Mouse (Mus musculus): ENCODE data around the gene Rgl1. TPM values are rescaled to one million over a fixed set of nuclear protein-coding genes. Genes with fewer than 3 reads are reported as not detected.

Rgl1 gene
- polyA plus RNA-seq, 1 experiment from 2014 or later: 42.8 TPM

DNA sequence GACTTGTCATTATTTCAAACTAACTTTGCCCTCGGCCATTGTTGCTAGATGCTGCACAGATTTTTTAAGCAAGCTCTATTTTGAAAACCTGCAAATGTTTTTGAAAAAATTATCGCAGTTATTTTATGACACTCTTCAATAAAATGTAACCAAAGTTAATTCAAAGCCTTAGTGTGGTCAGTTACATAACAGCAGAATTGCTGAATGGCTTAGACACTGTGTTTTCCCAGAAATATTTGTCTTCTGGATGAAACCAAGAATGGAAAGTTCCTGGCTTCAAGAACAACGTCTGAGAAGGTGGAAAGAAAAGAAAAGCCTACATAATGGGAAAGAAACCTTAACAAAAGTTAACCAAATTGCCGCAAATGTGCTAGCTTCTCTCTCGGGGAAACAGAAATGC, 131.5 kb downstream of the Rgl1 start:
- peaks cover 16% of the 10 kb centered on the region for H3K4me1 ChIP-seq
- H3K27ac ChIP-seq: peak overlapping the region; percentile 51; the same call in 1 of the 2 replicates
- H3K36me3 ChIP-seq: no peaks in the 10 kb centered on the region
- H3K27me3 ChIP-seq: no peaks in the 10 kb centered on the region
- H3K4me2 ChIP-seq: no peak overlapping the region
- WGBS: 56% methylated on average over 5 of the region's 5 CpGs
- H3K4me3 ChIP-seq: no peak overlapping the region
- ATAC-seq (ENCODE audit: insufficient number of reproducible peaks, low FRiP score, low TSS enrichment, low read depth): no peak
- H3K9me3 ChIP-seq: no peaks in the 10 kb centered on the region
- no peak overlapping the region for H3K9ac ChIP-seq

DNA sequence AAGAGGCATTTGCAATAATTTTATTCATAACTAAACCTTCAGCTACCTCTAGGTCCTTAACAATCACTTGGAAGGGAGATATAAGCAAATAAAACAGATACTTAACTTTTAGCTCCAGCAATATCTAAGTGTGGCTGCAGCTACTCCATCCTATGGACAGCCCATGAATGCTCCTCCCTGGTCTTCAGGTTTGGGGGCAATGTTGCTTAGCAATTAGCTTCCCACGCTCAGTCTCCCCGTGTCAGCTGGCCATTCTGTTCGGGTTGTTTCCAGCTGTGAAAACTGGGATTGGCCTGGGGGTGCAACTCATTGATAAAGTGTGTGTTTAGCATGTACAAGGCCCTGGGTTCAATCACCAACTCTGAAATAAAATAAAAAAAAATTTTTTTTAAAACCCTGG, 136.4 kb downstream of the Rgl1 start:
- Histone ChIP-seq H3K9me3 (no peaks in the 10 kb centered on the region), H3K4me3 (no peak overlapping the region)

DNA sequence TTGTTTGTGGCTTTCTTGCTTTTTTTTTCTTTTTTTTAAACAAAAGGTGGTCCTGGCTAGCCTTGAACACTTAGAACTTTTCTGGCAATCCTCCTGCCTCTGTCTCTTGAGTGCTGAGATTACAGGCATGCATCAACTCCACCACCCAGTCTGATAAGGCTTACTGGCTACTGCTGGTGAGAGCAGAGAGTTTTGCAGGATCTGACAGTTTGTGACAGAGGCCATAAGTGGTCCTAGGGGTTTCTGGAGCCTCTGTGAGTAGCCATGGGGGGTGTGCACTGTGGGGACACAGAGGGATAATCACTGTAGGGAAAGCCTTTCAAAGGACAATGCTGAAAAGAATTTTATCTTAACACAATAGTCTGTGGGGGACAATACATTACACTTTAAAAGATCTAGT, 140.5 kb downstream of the Rgl1 start:
- ATAC-seq (ENCODE audit: insufficient number of reproducible peaks, low FRiP score, low TSS enrichment, low read depth): no peak
- Histone ChIP-seq H3K4me3 (peak overlapping the region; percentile 67; the same call in 1 of the 2 replicates), H3K9me3 (no peaks in the 10 kb centered on the region), H3K27me3 (no peaks in the 10 kb centered on the region), H3K9ac (no peak overlapping the region), H3K4me1 (peaks cover 23% of the 10 kb centered on the region), H3K27ac (peak overlapping the region; percentile 86; the same call in 1 of the 2 replicates), H3K4me2 (peak overlapping the region; percentile 72), H3K36me3 (no peaks in the 10 kb centered on the region)

More for the DNA sequence above, 136.4 kb downstream of the Rgl1 start:
- WGBS: 62% methylated on average over 3 of the region's 3 CpGs
- no peak overlapping the region for H3K9ac ChIP-seq
- H3K36me3 ChIP-seq: no peaks in the 10 kb centered on the region
- no peaks in the 10 kb centered on the region for H3K27me3 ChIP-seq
- 0 out of 2 replicates have a peak, but pooled peaks cover 5% of the 10 kb centered on the region for H3K4me1 ChIP-seq
- no peak overlapping the region for H3K27ac ChIP-seq
- ATAC-seq (ENCODE audit: insufficient number of reproducible peaks, low FRiP score, low TSS enrichment, low read depth): no peak
- H3K4me2 ChIP-seq: no peak overlapping the region

DNA sequence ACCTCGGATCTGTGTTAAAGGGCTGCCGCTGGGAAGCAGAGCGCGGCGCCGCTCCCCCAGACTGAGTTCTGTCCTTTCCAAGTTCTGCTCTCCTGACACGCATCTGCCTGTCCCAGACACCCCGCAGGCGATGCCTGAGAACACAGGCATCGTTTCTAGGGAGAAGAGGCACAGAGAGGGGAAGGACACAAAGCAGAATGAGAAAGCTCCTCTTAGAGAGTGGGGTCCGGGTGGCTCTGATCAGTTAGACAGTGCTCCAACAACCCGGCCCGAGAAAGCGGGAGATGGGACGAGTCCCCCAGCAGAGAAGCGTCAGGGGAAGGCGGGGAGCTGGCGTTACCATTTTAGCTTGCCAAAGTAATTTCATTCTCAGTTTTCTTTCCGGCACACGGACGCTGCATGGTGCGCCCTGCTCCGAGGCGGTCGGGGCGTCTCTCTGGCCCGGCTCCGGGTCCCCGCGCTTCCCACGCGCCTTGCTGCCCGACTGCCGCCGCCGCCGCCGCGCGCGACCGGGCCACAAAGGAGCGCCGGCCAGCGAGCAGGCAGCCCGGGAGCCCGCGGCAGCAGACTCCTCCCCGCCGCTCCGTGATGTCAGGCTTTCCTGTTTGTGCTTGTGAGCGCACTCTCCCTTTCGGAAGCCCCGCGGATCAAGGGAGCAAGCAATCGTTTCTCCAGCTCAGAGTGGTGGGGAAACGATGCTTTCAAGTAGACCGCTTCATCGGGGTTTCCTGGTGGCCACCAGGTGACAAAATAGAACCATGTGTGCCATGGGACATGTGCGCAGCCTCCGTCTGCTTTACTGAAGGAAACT, 141.3 kb downstream of the Rgl1 start:
- no peaks in the 10 kb centered on the region for H3K9me3 ChIP-seq
- peak overlapping the region; percentile 86 for H3K27ac ChIP-seq
- no peaks in the 10 kb centered on the region for H3K36me3 ChIP-seq
- peak overlapping the region; percentile 70 for H3K9ac ChIP-seq
- peak overlapping the region; percentile 67 for H3K4me3 ChIP-seq
- ATAC-seq (ENCODE audit: insufficient number of reproducible peaks, low FRiP score, low TSS enrichment, low read depth): peak; percentile 63
- peak overlapping the region; percentile 72 for H3K4me2 ChIP-seq
- under 1% methylated on average over 56 of the region's 61 CpGs for WGBS
- H3K27me3 ChIP-seq: no peaks in the 10 kb centered on the region
- peaks cover 23% of the 10 kb centered on the region for H3K4me1 ChIP-seq

DNA sequence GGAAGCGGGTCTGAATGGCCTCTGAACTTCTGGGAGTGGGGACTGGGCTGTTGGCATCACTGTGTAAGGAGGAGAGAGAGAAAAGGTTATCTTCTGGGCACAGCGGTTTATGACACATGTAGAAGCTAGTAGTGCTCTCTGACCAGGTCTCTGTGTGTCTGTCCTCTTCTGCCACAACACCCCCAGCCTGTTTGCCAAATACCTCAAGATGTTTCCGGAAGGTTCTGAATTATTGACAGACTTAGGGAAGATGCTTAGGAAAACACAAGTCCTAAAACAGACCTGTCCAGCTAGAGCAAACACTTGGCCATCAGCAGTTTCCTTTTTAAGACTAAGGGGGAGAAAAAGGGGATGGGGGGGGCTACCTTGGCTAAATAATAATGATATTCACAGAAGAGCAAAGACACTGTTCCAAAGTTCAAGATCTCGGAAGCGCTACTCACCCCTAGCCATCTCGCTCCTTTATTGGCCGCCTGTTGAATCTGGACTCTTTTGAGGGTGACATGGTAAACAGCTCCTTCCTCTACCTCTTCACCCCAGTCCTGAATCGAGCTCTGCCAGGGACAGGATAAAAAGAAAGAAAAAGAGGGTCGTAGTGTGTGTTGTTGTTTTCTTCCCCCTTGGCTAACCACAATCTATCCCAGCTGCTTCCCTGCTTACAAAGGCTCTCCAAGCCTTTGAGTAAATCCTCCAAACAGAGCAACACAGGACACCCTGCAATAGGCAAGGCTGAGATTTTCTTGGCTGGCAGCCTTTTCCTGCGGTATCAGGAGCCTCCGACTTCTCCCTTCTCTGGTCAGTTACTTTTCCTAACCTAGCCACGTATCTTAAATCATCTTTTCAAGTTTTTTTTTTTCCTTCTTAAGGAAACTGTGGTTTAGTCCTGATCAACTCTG, 142.5 kb downstream of the Rgl1 start:
- Histone ChIP-seq H3K4me1 (peaks cover 23% of the 10 kb centered on the region), H3K9ac (peak overlapping the region; percentile 70; the same call in 1 of the 2 replicates), H3K27ac (peak overlapping the region; percentile 60), H3K27me3 (no peaks in the 10 kb centered on the region), H3K4me2 (peak overlapping the region; percentile 72), H3K4me3 (peak overlapping the region; percentile 67), H3K36me3 (0 out of 2 replicates have a peak, but pooled peaks cover 3% of the 10 kb centered on the region), H3K9me3 (no peaks in the 10 kb centered on the region)
- WGBS: 31% methylated on average over 12 of the region's 12 CpGs
- no peak for ATAC-seq (ENCODE audit: insufficient number of reproducible peaks, low FRiP score, low TSS enrichment, low read depth)

DNA sequence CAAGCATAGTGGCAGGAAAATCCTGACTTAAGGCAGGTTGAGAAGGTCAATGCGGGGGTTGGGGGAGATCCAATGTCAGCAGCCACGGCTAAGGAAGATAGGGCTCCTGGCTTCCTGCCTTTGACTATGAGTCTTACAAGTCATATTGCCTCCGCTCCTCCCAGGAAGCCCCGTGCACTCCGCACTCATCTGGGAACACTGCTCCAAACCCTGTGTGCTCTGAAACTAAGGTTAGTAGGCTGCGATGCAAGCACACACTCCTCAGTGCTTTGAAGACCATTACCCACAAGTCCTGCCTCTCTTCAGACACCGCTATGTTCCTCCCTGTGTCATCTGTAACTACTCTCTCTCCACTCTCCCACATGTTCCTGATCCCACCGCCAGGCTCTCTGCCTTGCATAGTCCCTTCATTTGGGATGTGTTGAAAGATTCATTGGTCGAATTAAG, 143.4 kb downstream of the Rgl1 start:
- H3K27ac ChIP-seq: 0 out of 2 replicates have a peak overlapping the region, but pooled peaks have one; percentile 24
- ATAC-seq (ENCODE audit: insufficient number of reproducible peaks, low FRiP score, low TSS enrichment, low read depth): no peak
- 37% methylated on average over 9 of the region's 9 CpGs for WGBS
- H3K36me3 ChIP-seq: 0 out of 2 replicates have a peak, but pooled peaks cover 3% of the 10 kb centered on the region
- H3K9ac ChIP-seq: no peak overlapping the region
- H3K4me3 ChIP-seq: peak overlapping the region; percentile 67
- H3K27me3 ChIP-seq: no peaks in the 10 kb centered on the region
- peak overlapping the region; percentile 72 for H3K4me2 ChIP-seq
- peaks cover 23% of the 10 kb centered on the region for H3K4me1 ChIP-seq
- H3K9me3 ChIP-seq: no peaks in the 10 kb centered on the region

DNA sequence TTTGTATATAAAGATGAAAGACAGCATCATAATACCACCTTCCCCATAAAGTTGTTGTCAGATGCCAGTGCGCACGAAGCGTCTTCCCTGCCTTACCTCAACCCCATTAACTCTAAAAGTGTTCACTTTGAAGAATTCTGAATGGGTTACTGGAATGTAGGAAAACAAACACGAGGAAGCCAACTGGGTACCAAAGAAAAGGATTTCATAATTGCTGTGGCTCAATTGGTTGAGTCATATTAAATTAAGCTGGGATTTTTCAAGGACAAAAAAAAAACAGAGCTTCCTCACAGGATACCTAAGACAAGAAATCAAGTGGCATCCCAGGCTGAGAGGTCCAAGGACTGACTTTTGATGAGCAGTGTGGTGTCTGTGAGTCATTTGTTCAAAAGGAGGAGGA, 144.5 kb downstream of the Rgl1 start:
- H3K4me1 ChIP-seq: peaks cover 35% of the 10 kb centered on the region
- H3K4me2 ChIP-seq: no peak overlapping the region
- WGBS: 80% methylated on average over 4 of the region's 4 CpGs
- H3K9me3 ChIP-seq: no peaks in the 10 kb centered on the region
- H3K4me3 ChIP-seq: no peak overlapping the region
- ATAC-seq (ENCODE audit: insufficient number of reproducible peaks, low FRiP score, low TSS enrichment, low read depth): no peak
- 0 out of 2 replicates have a peak, but pooled peaks cover 3% of the 10 kb centered on the region for H3K36me3 ChIP-seq
- no peaks in the 10 kb centered on the region for H3K27me3 ChIP-seq
- no peak overlapping the region for H3K27ac ChIP-seq
- no peak overlapping the region for H3K9ac ChIP-seq

DNA sequence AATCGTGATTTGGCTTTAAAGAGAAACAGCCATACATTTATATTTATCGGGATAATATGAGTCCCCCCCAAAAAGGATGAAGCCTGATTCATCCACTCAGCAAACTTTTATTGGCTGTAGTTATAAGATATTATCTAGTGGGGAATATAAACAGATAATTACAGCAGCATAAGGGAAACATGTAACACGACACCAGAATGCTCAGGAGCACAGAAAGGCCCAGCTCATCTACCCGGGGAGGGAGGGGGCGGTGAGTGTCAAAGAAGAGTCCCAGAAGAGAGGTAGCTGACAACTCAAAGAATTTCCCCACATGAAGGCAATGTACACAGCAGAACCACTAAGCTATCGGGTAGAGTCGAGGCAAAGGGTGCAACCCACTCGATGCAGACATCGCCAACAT, 146.8 kb downstream of the Rgl1 start:
- 62% methylated on average over 9 of the region's 9 CpGs for WGBS
- peaks cover 36% of the 10 kb centered on the region for H3K4me1 ChIP-seq
- 0 out of 2 replicates have a peak, but pooled peaks cover 8% of the 10 kb centered on the region for H3K36me3 ChIP-seq
- no peak for ATAC-seq (ENCODE audit: insufficient number of reproducible peaks, low FRiP score, low TSS enrichment, low read depth)
- no peak overlapping the region for H3K4me2 ChIP-seq
- no peak overlapping the region for H3K4me3 ChIP-seq
- H3K9ac ChIP-seq: no peak overlapping the region
- H3K27me3 ChIP-seq: no peaks in the 10 kb centered on the region
- H3K9me3 ChIP-seq: no peaks in the 10 kb centered on the region
- no peak overlapping the region for H3K27ac ChIP-seq

DNA sequence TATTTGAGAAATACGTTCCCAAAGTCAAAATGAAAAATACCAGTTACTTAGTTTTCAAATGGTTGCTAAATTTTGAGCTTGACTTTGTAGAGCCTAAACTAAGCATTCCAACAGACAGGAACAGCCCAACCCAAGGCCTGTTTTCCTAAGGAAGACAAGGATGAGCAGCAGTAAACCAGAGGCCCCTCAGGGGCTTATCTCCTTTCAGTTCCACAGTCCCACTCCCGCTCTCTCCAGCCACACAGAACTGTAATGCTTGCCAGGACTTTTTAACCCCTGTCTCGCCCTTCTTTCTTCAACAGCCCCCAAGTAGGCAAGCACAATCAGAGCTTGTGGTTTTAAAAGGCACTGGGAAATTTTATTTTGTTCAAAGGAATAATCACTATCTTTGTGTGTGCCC, 147.3 kb downstream of the Rgl1 start:
- Histone ChIP-seq H3K27me3 (no peaks in the 10 kb centered on the region), H3K4me2 (no peak overlapping the region), H3K9ac (no peak overlapping the region), H3K4me1 (peaks cover 37% of the 10 kb centered on the region), H3K27ac (no peak overlapping the region), H3K9me3 (no peaks in the 10 kb centered on the region), H3K36me3 (0 out of 2 replicates have a peak, but pooled peaks cover 8% of the 10 kb centered on the region), H3K4me3 (no peak overlapping the region)
- no peak for ATAC-seq (ENCODE audit: insufficient number of reproducible peaks, low FRiP score, low TSS enrichment, low read depth)
- 69% methylated on average over 3 of the region's 3 CpGs for WGBS

DNA sequence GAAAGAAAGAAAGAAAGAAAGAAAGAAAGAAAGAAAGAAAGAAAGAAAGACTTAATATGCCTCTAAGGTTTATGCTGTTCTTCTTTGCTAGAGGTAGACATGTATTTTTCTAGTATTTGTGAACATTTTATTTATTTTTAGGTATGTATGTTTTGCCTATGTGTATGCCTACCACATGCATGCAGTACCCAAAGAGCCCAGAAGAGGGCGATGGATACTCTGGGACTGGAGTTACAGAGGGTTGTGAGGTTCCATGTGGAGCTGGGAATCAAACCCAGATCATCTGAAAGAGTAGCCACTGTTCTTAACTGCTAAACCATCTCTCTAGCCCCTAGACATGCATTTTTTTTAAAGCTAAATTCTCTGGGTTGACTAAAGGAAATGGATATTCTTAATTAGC, 147.8 kb downstream of the Rgl1 start:
- H3K4me3 ChIP-seq: no peak overlapping the region
- no peak overlapping the region for H3K4me2 ChIP-seq
- H3K36me3 ChIP-seq: 0 out of 2 replicates have a peak, but pooled peaks cover 8% of the 10 kb centered on the region
- WGBS: 50% methylated on average over 1 of the region's 1 CpGs
- no peak overlapping the region for H3K9ac ChIP-seq
- no peaks in the 10 kb centered on the region for H3K9me3 ChIP-seq
- no peak for ATAC-seq (ENCODE audit: insufficient number of reproducible peaks, low FRiP score, low TSS enrichment, low read depth)
- no peaks in the 10 kb centered on the region for H3K27me3 ChIP-seq
- H3K4me1 ChIP-seq: peaks cover 33% of the 10 kb centered on the region
- no peak overlapping the region for H3K27ac ChIP-seq

DNA sequence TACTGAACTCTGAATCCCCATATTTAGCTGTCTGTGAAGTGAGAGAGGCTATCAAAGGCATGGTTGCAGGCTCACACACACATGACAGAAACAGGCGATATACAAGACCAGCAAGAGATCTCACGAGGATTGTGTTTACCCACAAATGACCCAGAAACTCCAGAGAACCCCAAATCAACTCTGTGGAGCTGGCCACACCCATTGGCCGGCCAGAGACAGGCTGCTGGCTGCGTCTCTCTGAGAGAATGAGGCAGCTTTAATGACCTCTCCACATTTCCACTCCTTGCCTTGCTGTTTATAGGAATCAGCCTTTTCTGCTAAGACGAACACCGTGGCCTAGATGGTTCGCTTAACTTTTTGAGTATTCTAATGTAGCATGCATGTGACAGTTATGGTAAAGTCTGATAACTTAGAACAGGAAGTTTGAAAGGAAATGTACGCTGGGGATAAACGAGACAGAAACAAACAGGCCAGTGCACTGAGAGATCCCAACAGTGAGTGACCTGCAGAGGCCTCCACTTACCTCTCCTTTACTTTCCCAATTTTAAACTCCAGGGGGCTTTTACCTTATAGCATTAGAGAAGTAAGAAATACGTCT, 148.3 kb downstream of the Rgl1 start:
- Histone ChIP-seq H3K9ac (no peak overlapping the region), H3K27me3 (no peaks in the 10 kb centered on the region), H3K9me3 (no peaks in the 10 kb centered on the region), H3K36me3 (0 out of 2 replicates have a peak, but pooled peaks cover 8% of the 10 kb centered on the region), H3K4me3 (no peak overlapping the region), H3K27ac (no peak overlapping the region), H3K4me2 (no peak overlapping the region), H3K4me1 (peaks cover 28% of the 10 kb centered on the region; the same call in 1 of the 2 replicates)
- no peak for ATAC-seq (ENCODE audit: insufficient number of reproducible peaks, low FRiP score, low TSS enrichment, low read depth)
- WGBS: 71% methylated on average over 10 of the region's 10 CpGs
